Mouse (Mus musculus): ENCODE measurements around the gene Rasgef1b. TPM values are rescaled to one million over a fixed set of nuclear protein-coding genes. Genes with fewer than 3 reads are reported as not detected.

The Rasgef1b gene
- polyA plus RNA-seq, 1 experiment from 2014 or later = 83.7 TPM

GRCm38 (mm10) chr5:99488479-99489158 lies 240.2 kb downstream of the Rasgef1b start:
- no peaks in the 10 kb centered on the region for H3K9me3 ChIP-seq (ENCODE audit: control insufficient read depth, low read length)
- H3K27ac ChIP-seq (ENCODE audit: low read depth, low read length) = no peak overlapping the region
- no peak overlapping the region for H3K4me2 ChIP-seq (ENCODE audit: low read depth, low read length)
- H3K27me3 ChIP-seq (ENCODE audit: control insufficient read depth, insufficient read depth, low read length) = no peaks in the 10 kb centered on the region
- ATAC-seq (ENCODE audit: low read depth) = no peak
- H3K4me3 ChIP-seq (ENCODE audit: low read depth, low read length) = no peak overlapping the region
- WGBS = 90% methylated on average over 6 of the region's 6 CpGs
- peaks cover 4% of the 10 kb centered on the region; the same call in 1 of the 2 replicates for H3K4me1 ChIP-seq (ENCODE audit: control insufficient read depth, insufficient read depth, low read length)
- H3K36me3 ChIP-seq (ENCODE audit: control insufficient read depth, insufficient read depth, low read length) = no peaks in the 10 kb centered on the region
- no peak overlapping the region for H3K9ac ChIP-seq (replicated peaks; ENCODE audit: low read depth, low read length)

GRCm38 (mm10) chr5:99487009-99487858 lies 241.6 kb downstream of the Rasgef1b start:
- Histone ChIP-seq H3K27me3 (ENCODE audit: control insufficient read depth, insufficient read depth, low read length) (no peaks in the 10 kb centered on the region), H3K27ac (ENCODE audit: low read depth, low read length) (no peak overlapping the region), H3K9ac (replicated peaks; ENCODE audit: low read depth, low read length) (no peak overlapping the region), H3K4me1 (ENCODE audit: control insufficient read depth, insufficient read depth, low read length) (peaks cover 4% of the 10 kb centered on the region; the same call in 1 of the 2 replicates), H3K4me2 (ENCODE audit: low read depth, low read length) (no peak overlapping the region), H3K36me3 (ENCODE audit: control insufficient read depth, insufficient read depth, low read length) (no peaks in the 10 kb centered on the region), H3K9me3 (ENCODE audit: control insufficient read depth, low read length) (no peaks in the 10 kb centered on the region), H3K4me3 (ENCODE audit: low read depth, low read length) (no peak overlapping the region)
- peak; percentile 65 for ATAC-seq (ENCODE audit: low read depth)
- WGBS = 37% methylated on average over 5 of the region's 5 CpGs

- ATAC-seq (ENCODE audit: low read depth) = no peak
- 91% methylated on average over 5 of the region's 5 CpGs for WGBS
- no peak overlapping the region for H3K4me3 ChIP-seq (ENCODE audit: low read depth, low read length)
- no peak overlapping the region for H3K27ac ChIP-seq (ENCODE audit: low read depth, low read length)
- no peaks in the 10 kb centered on the region for H3K9me3 ChIP-seq (ENCODE audit: control insufficient read depth, low read length)
- H3K9ac ChIP-seq (replicated peaks; ENCODE audit: low read depth, low read length) = no peak overlapping the region
- H3K27me3 ChIP-seq (ENCODE audit: control insufficient read depth, insufficient read depth, low read length) = no peaks in the 10 kb centered on the region
- H3K36me3 ChIP-seq (ENCODE audit: control insufficient read depth, insufficient read depth, low read length) = no peaks in the 10 kb centered on the region
- peaks cover 12% of the 10 kb centered on the region for H3K4me1 ChIP-seq (ENCODE audit: control insufficient read depth, insufficient read depth, low read length)
- no peak overlapping the region for H3K4me2 ChIP-seq (ENCODE audit: low read depth, low read length)
Observed at GRCm38 (mm10) chr5:99483162-99483561, 245.7 kb downstream of the Rasgef1b start.

- no peak overlapping the region for H3K27ac ChIP-seq (ENCODE audit: low read depth, low read length)
- no peaks in the 10 kb centered on the region for H3K36me3 ChIP-seq (ENCODE audit: control insufficient read depth, insufficient read depth, low read length)
- H3K4me3 ChIP-seq (ENCODE audit: low read depth, low read length) = no peak overlapping the region
- no peak for ATAC-seq (ENCODE audit: low read depth)
- no peak overlapping the region for H3K9ac ChIP-seq (replicated peaks; ENCODE audit: low read depth, low read length)
- no peaks in the 10 kb centered on the region for H3K27me3 ChIP-seq (ENCODE audit: control insufficient read depth, insufficient read depth, low read length)
- WGBS = 96% methylated on average over 6 of the region's 6 CpGs
- no peak overlapping the region for H3K4me2 ChIP-seq (ENCODE audit: low read depth, low read length)
- H3K4me1 ChIP-seq (ENCODE audit: control insufficient read depth, insufficient read depth, low read length) = peaks cover 12% of the 10 kb centered on the region
- no peaks in the 10 kb centered on the region for H3K9me3 ChIP-seq (ENCODE audit: control insufficient read depth, low read length)
Observed at GRCm38 (mm10) chr5:99482524-99482923, 246.3 kb downstream of the Rasgef1b start.

- Histone ChIP-seq H3K27me3 (ENCODE audit: control insufficient read depth, insufficient read depth, low read length) (no peaks in the 10 kb centered on the region), H3K27ac (ENCODE audit: low read depth, low read length) (no peak overlapping the region), H3K4me2 (ENCODE audit: low read depth, low read length) (no peak overlapping the region), H3K9ac (replicated peaks; ENCODE audit: low read depth, low read length) (no peak overlapping the region), H3K36me3 (ENCODE audit: control insufficient read depth, insufficient read depth, low read length) (no peaks in the 10 kb centered on the region), H3K4me1 (ENCODE audit: control insufficient read depth, insufficient read depth, low read length) (peaks cover 11% of the 10 kb centered on the region), H3K9me3 (ENCODE audit: control insufficient read depth, low read length) (no peaks in the 10 kb centered on the region), H3K4me3 (ENCODE audit: low read depth, low read length) (no peak overlapping the region)
- 87% methylated on average over 7 of the region's 7 CpGs for WGBS
- ATAC-seq (ENCODE audit: low read depth) = no peak
Observed at GRCm38 (mm10) chr5:99482016-99482415, 246.8 kb downstream of the Rasgef1b start.

GRCm38 (mm10) chr5:99480078-99481031 lies 248.5 kb downstream of the Rasgef1b start:
- no peaks in the 10 kb centered on the region for H3K36me3 ChIP-seq (ENCODE audit: control insufficient read depth, insufficient read depth, low read length)
- no peaks in the 10 kb centered on the region for H3K9me3 ChIP-seq (ENCODE audit: control insufficient read depth, low read length)
- H3K4me2 ChIP-seq (ENCODE audit: low read depth, low read length) = no peak overlapping the region
- H3K27me3 ChIP-seq (ENCODE audit: control insufficient read depth, insufficient read depth, low read length) = no peaks in the 10 kb centered on the region
- H3K4me1 ChIP-seq (ENCODE audit: control insufficient read depth, insufficient read depth, low read length) = peaks cover 8% of the 10 kb centered on the region
- no peak overlapping the region for H3K4me3 ChIP-seq (ENCODE audit: low read depth, low read length)
- no peak for ATAC-seq (ENCODE audit: low read depth)
- H3K27ac ChIP-seq (ENCODE audit: low read depth, low read length) = no peak overlapping the region
- 60% methylated on average over 6 of the region's 6 CpGs for WGBS
- no peak overlapping the region for H3K9ac ChIP-seq (replicated peaks; ENCODE audit: low read depth, low read length)

- Histone ChIP-seq H3K9me3 (ENCODE audit: control insufficient read depth, low read length) (no peaks in the 10 kb centered on the region), H3K4me3 (ENCODE audit: low read depth, low read length) (0 out of 2 replicates have a peak overlapping the region, but pooled peaks have one; percentile 4), H3K36me3 (ENCODE audit: control insufficient read depth, insufficient read depth, low read length) (no peaks in the 10 kb centered on the region), H3K9ac (replicated peaks; ENCODE audit: low read depth, low read length) (peak overlapping the region; percentile 25; the same call in 1 of the 2 replicates), H3K4me2 (ENCODE audit: low read depth, low read length) (peak overlapping the region; percentile 29), H3K27ac (ENCODE audit: low read depth, low read length) (peak overlapping the region; percentile 44; the same call in 1 of the 2 replicates), H3K4me1 (ENCODE audit: control insufficient read depth, insufficient read depth, low read length) (peaks cover 8% of the 10 kb centered on the region), H3K27me3 (ENCODE audit: control insufficient read depth, insufficient read depth, low read length) (no peaks in the 10 kb centered on the region)
- 3% methylated on average over 20 of the region's 20 CpGs for WGBS
- ATAC-seq (ENCODE audit: low read depth) = peak; percentile 71
Observed at GRCm38 (mm10) chr5:99479263-99480077, 249.4 kb downstream of the Rasgef1b start.

- H3K27me3 ChIP-seq (ENCODE audit: control insufficient read depth, insufficient read depth, low read length) = no peaks in the 10 kb centered on the region
- no peaks in the 10 kb centered on the region for H3K9me3 ChIP-seq (ENCODE audit: control insufficient read depth, low read length)
- H3K4me3 ChIP-seq (ENCODE audit: low read depth, low read length) = no peak overlapping the region
- no peaks in the 10 kb centered on the region for H3K36me3 ChIP-seq (ENCODE audit: control insufficient read depth, insufficient read depth, low read length)
- no peak overlapping the region for H3K27ac ChIP-seq (ENCODE audit: low read depth, low read length)
- no peak for ATAC-seq (ENCODE audit: low read depth)
- H3K4me2 ChIP-seq (ENCODE audit: low read depth, low read length) = no peak overlapping the region
- H3K4me1 ChIP-seq (ENCODE audit: control insufficient read depth, insufficient read depth, low read length) = peaks cover 8% of the 10 kb centered on the region
- H3K9ac ChIP-seq (replicated peaks; ENCODE audit: low read depth, low read length) = no peak overlapping the region
- WGBS = 24% methylated on average over 4 of the region's 4 CpGs
Observed at GRCm38 (mm10) chr5:99478716-99479115, 250.1 kb downstream of the Rasgef1b start.

All from neural tube, embryonic 14.5 days (tissue).